Mouse (Mus musculus): ENCODE measurements around the gene Gm5105. TPM values are rescaled to one million over a fixed set of nuclear protein-coding genes. Genes with fewer than 3 reads are reported as not detected.
A peak's percentile ranks its signal among the peaks of the same experiment; 100 is the strongest.

The Gm5105 gene
- polyA plus RNA-seq, 1 experiment from 2014 or later = not detected

DNA sequence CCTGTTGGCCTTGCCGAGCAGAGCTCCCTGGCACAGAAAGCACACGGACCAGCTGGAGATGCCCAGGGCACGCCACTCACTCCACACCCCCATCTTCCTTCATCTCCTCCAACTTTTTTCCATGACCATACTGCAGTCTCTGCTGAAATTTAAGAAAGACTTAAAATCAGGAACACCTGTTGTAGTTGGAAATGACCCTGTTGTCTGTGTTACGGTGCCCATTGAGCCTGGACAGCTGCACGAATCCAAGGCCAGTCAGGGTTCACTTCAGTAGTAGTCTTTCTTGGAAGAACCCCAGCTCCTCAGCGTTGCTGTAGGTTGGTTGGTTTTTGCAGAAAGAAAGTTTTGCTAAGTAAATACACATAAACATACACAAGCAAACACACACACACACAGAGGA lies 17.6 kb downstream of the Gm5105 start:
- no peak overlapping the region for H3K4me3 ChIP-seq
- H3K9ac ChIP-seq (replicated peaks) = no peak overlapping the region
- ATAC-seq (ENCODE audit: low FRiP score, low read depth) = no peak
- H3K9me3 ChIP-seq = no peaks in the 10 kb centered on the region
- H3K27ac ChIP-seq (replicated peaks) = no peak overlapping the region
- H3K36me3 ChIP-seq = no peaks in the 10 kb centered on the region
- H3K4me1 ChIP-seq = 0 out of 2 replicates have a peak, but pooled peaks cover 2% of the 10 kb centered on the region
- H3K4me2 ChIP-seq (replicated peaks) = no peak overlapping the region
- H3K27me3 ChIP-seq = no peaks in the 10 kb centered on the region
- 86% methylated on average over 6 of the region's 6 CpGs for whole genome bisulfite sequencing

DNA sequence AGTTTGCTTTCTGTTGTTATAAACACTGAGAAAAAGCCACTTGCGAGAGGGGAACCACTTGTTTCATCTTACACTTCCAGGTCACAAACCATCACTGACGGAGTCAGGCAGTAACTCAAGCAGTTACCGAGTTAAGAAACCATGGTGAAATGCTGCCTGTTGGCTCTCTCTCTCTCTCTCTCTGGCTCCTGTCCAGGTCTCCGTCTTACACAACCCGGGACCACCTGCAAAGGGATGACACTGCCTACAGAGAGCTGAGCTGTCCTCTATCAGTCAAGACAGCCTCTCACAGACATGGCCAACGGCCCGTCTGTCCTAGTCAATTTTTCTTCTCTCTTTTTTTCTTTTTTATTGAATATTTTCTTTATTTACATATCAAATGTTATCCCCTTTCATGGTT lies 23.9 kb downstream of the Gm5105 start:
- H3K27ac ChIP-seq (replicated peaks) = no peak overlapping the region
- H3K27me3 ChIP-seq = no peaks in the 10 kb centered on the region
- H3K9me3 ChIP-seq = no peaks in the 10 kb centered on the region
- H3K36me3 ChIP-seq = no peaks in the 10 kb centered on the region
- WGBS = 86% methylated on average over 7 of the region's 7 CpGs
- ATAC-seq (ENCODE audit: low FRiP score, low read depth) = no peak
- no peaks in the 10 kb centered on the region for H3K4me1 ChIP-seq
- no peak overlapping the region for H3K4me2 ChIP-seq (replicated peaks)
- no peak overlapping the region for H3K4me3 ChIP-seq
- no peak overlapping the region for H3K9ac ChIP-seq (replicated peaks)

DNA sequence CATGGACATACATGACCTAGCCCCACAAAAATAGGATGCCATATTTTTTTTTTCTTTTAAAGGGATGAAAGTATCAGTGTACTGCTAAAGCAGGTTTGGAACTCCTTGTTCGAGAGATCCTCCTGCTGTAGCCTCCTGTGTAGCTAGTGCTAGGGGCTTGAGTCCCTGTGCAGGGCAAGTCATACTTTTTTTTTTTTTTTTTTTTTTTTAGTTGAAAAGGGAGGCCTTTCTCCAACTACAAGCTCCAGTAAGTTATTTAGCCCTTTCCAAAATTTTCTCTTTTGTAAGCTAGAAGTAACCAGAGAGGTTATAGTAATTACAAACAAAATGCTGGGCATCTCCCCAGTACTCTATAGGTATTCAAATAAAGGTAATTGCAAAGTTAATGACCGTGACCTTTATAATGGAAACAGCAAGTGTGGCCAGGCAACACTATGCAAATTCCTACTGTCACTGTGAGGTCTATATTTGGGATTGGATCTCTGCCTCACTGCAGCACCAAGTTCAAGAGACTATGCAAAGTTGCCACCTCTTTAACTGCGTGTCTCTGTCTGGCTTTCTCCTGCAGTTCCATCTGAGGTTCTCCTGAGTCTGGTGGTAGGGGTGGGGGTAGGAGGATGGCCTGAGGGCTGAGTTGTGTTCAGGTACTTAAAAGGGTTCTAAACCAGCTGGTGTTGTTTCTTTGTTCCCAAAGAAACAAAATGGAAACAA lies 25.4 kb downstream of the Gm5105 start:
- no peaks in the 10 kb centered on the region for H3K27me3 ChIP-seq
- ATAC-seq (ENCODE audit: low FRiP score, low read depth) = peak; percentile 27; the same call in 1 of the 2 replicates
- no peaks in the 10 kb centered on the region for H3K4me1 ChIP-seq
- WGBS = 53% methylated on average over 3 of the region's 3 CpGs
- no peak overlapping the region for H3K4me3 ChIP-seq
- H3K4me2 ChIP-seq (replicated peaks) = no peak overlapping the region
- no peak overlapping the region for H3K27ac ChIP-seq (replicated peaks)
- no peaks in the 10 kb centered on the region for H3K36me3 ChIP-seq
- H3K9ac ChIP-seq (replicated peaks) = no peak overlapping the region
- no peaks in the 10 kb centered on the region for H3K9me3 ChIP-seq

DNA sequence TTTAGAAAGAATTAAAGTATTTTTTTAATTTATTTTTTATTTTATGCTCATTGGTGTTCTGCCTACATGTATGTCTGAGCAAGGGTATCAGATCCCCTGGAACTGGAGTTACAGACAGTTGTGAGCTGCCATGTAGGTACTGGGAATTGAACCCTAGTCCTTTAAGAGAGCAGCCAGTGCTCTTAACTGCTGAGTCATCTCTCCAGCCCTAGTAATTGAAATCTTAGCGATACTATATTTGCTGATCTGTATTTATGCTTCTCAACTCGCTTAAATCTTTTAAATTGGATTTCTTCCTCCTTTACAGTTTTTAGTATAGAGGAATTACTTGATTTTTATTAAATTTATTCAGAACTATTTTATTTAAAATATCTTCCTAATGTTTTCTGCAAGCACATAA lies 26.2 kb downstream of the Gm5105 start:
- 79% methylated on average over 2 of the region's 2 CpGs for WGBS
- Histone ChIP-seq H3K9me3 (no peaks in the 10 kb centered on the region), H3K9ac (replicated peaks) (no peak overlapping the region)

DNA sequence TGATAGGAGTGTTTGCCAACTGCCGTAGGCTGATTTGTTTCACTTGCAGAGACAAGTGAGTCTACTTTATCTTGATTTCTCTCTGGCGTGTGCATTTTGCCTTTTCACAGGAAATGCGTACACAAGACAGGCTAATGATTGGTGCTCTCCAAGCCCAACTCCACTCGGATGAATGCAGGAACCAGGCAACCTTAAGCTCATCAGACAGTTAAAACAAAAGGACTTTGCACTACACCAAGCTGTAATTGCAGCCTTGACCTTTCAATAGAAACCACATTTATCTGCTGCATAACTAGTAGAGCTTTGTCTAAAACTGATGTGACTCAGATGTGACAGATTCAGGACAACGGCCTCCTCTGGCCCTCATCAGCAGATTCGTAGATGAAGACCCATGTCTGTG lies 33.2 kb downstream of the Gm5105 start:
- no peak for ATAC-seq (ENCODE audit: low FRiP score, low read depth)
- H3K9ac ChIP-seq (replicated peaks) = no peak overlapping the region
- no peaks in the 10 kb centered on the region for H3K27me3 ChIP-seq
- H3K36me3 ChIP-seq = no peaks in the 10 kb centered on the region
- H3K4me2 ChIP-seq (replicated peaks) = no peak overlapping the region
- no peak overlapping the region for H3K27ac ChIP-seq (replicated peaks)
- no peaks in the 10 kb centered on the region for H3K9me3 ChIP-seq
- no peak overlapping the region for H3K4me3 ChIP-seq
- WGBS = 81% methylated on average over 6 of the region's 6 CpGs
- no peaks in the 10 kb centered on the region for H3K4me1 ChIP-seq

More for the DNA sequence above, 26.2 kb downstream of the Gm5105 start:
- H3K27me3 ChIP-seq = no peaks in the 10 kb centered on the region
- H3K27ac ChIP-seq (replicated peaks) = no peak overlapping the region
- no peak overlapping the region for H3K4me3 ChIP-seq
- no peak for ATAC-seq (ENCODE audit: low FRiP score, low read depth)
- no peaks in the 10 kb centered on the region for H3K36me3 ChIP-seq
- no peak overlapping the region for H3K4me2 ChIP-seq (replicated peaks)
- no peaks in the 10 kb centered on the region for H3K4me1 ChIP-seq

DNA sequence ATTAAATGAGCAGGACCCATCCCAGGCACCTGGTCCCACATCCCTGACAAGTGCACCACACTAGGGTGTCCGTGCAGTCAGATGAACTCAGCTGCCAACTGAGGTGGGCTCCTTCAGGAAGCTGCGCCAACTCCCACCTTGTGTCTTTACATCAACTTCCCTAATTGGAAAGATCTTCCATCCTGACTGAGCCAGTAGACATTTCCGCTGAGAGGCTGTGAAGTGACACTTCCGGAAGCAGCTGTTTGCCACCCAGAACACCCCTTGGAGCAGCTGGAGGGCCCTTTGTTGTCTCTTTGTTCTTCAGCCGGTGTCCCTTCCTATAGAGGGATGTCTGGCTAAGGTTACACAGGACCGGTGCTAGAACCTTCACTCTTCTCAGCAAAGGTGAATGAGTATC lies 36.6 kb downstream of the Gm5105 start:
- 86% methylated on average over 6 of the region's 6 CpGs for WGBS
- no peaks in the 10 kb centered on the region for H3K27me3 ChIP-seq
- H3K9me3 ChIP-seq = no peaks in the 10 kb centered on the region
- H3K36me3 ChIP-seq = no peaks in the 10 kb centered on the region
- H3K9ac ChIP-seq (replicated peaks) = no peak overlapping the region
- no peak for ATAC-seq (ENCODE audit: low FRiP score, low read depth)
- no peak overlapping the region for H3K4me3 ChIP-seq
- H3K27ac ChIP-seq (replicated peaks) = no peak overlapping the region
- no peaks in the 10 kb centered on the region for H3K4me1 ChIP-seq
- no peak overlapping the region for H3K4me2 ChIP-seq (replicated peaks)

DNA sequence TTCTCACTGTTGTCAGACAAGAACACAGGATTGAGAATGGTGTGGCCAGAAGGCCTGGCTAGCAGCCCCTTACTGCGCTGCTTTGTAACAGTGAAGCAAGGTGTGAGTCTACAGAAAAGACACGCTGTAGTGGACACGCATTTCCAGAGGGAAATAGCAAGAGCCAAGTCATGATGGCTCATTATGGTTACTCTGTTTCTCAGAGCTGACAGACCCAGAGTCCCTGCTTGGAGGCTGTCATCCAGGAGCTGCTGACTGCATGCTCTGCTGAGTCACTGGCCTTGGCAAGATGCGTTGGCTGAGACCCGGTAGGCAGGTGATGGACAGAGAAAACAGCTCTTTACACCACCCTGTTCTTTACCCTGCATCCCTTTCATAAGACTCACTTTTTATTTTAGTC lies 37.8 kb downstream of the Gm5105 start:
- Histone ChIP-seq H3K27ac (replicated peaks) (no peak overlapping the region), H3K4me3 (no peak overlapping the region), H3K27me3 (no peaks in the 10 kb centered on the region), H3K9me3 (no peaks in the 10 kb centered on the region), H3K4me2 (replicated peaks) (no peak overlapping the region), H3K4me1 (no peaks in the 10 kb centered on the region), H3K36me3 (no peaks in the 10 kb centered on the region), H3K9ac (replicated peaks) (no peak overlapping the region)
- no peak for ATAC-seq (ENCODE audit: low FRiP score, low read depth)
- 92% methylated on average over 5 of the region's 5 CpGs for WGBS

DNA sequence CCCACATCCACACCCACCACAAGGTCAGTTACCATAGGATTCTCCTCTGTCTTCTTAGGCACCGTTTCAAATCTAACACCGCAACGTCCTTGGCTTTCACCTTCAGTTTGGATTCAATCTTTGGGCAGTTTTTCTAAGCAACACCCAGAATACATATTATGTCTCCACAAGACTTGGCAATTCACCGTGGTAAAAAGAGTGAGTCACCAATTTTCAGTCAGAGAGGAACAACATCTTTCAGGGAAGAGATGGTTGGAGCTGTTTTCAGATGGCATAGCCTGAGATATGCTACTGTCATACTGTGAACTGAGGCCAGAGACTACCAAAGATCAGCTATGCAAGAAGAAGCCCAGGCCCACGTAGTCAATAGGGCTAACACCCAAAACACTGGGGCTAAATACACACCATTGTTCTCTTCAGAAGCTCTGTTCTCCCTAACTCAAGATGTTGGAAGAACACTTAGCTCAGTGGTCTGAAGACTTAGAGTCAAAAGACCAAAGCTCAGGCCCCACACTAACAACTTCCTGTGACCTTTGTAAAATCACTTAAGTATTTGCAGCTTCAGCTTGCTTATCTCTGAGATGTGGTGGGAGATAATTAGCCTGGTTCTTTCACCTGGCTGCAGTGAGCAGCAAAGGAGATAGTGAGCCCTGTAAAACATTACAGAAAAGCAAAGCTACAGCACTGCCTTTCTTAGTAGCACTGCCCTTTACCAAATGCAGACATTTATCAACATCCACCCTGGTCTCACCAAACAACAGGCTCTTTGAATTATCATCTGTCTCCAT lies 39.4 kb downstream of the Gm5105 start:
- 85% methylated on average over 5 of the region's 5 CpGs for WGBS
- ATAC-seq (ENCODE audit: low FRiP score, low read depth) = no peak

DNA sequence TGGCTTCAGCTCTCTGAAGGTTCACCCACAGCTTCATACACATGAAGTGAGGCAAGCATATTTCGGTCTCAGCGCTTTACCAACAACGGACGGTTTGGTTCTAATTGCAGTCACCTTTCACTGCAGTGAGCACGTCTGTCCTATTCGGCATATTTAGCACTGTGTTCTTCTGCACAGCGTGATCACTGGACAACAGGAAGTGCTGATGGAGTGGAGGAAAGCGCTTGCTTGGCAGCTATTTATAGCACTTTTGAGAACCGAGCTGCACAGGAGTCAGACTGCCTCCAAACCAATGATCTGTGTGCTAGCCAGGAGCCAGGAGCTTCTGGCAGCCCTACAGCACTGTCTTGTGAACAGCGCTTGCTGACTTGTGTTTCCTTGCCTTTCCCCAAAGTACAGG lies 40.9 kb downstream of the Gm5105 start:
- Histone ChIP-seq H3K9ac (replicated peaks) (no peak overlapping the region), H3K4me2 (replicated peaks) (no peak overlapping the region), H3K4me1 (no peaks in the 10 kb centered on the region), H3K9me3 (no peaks in the 10 kb centered on the region), H3K36me3 (no peaks in the 10 kb centered on the region), H3K27ac (replicated peaks) (no peak overlapping the region), H3K4me3 (no peak overlapping the region), H3K27me3 (no peaks in the 10 kb centered on the region)
- 87% methylated on average over 10 of the region's 10 CpGs for whole genome bisulfite sequencing
- no peak for ATAC-seq (ENCODE audit: low FRiP score, low read depth)

More for the DNA sequence above, 39.4 kb downstream of the Gm5105 start:
- Histone ChIP-seq H3K4me2 (replicated peaks) (no peak overlapping the region), H3K36me3 (no peaks in the 10 kb centered on the region), H3K27ac (replicated peaks) (no peak overlapping the region), H3K27me3 (no peaks in the 10 kb centered on the region), H3K9ac (replicated peaks) (no peak overlapping the region), H3K4me3 (no peak overlapping the region), H3K9me3 (no peaks in the 10 kb centered on the region), H3K4me1 (no peaks in the 10 kb centered on the region)

DNA sequence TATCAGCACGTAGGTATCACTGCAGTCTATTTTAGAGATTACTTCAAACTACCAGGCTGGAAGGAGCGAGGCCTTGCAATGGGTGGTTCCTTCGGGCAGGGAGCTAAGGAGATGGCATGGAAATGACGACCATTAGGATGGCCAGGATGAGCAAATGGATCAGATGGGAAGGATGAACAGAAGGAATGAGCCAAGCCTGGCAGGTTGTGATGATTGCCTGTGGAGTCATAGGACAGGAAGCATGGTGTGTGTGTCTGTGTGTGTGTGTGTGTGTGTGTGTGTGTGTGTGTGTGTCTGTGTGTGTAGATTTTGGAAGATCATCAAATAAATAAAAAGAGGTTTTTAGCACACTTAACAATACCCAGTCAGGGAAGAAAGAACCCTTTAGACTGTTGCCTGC lies 44.5 kb downstream of the Gm5105 start:
- Histone ChIP-seq H3K27me3 (no peaks in the 10 kb centered on the region), H3K9me3 (peaks cover 4% of the 10 kb centered on the region; the same call in 1 of the 2 replicates), H3K4me3 (no peak overlapping the region), H3K27ac (replicated peaks) (no peak overlapping the region), H3K9ac (replicated peaks) (no peak overlapping the region), H3K36me3 (no peaks in the 10 kb centered on the region), H3K4me2 (replicated peaks) (no peak overlapping the region), H3K4me1 (no peaks in the 10 kb centered on the region)
- WGBS = 79% methylated on average over 4 of the region's 4 CpGs
- ATAC-seq (ENCODE audit: low FRiP score, low read depth) = no peak

DNA sequence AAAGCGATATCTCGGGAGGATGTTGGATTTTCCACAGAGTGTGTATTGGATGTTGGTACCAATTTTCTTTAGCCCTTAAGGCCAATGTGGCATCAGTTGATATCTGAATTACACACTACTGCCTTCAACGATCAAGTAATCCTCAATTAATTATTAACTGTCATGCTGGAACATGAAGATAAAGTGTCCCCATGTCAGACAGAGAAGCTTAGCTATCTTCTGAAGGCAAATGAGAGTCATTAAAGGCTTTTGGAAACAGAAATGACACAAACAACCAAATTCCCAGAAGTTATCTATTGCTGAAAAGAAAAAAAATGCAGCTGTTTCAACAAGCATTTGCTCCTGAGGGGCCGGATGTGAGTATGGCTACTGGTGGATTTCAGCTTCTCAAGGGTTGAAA lies 45.2 kb downstream of the Gm5105 start:
- Histone ChIP-seq H3K4me2 (replicated peaks) (no peak overlapping the region), H3K4me3 (no peak overlapping the region), H3K4me1 (no peaks in the 10 kb centered on the region), H3K9ac (replicated peaks) (no peak overlapping the region), H3K36me3 (no peaks in the 10 kb centered on the region), H3K9me3 (peaks cover 4% of the 10 kb centered on the region; the same call in 1 of the 2 replicates), H3K27me3 (no peaks in the 10 kb centered on the region), H3K27ac (replicated peaks) (no peak overlapping the region)
- 85% methylated on average over 4 of the region's 4 CpGs for WGBS
- ATAC-seq (ENCODE audit: low FRiP score, low read depth) = no peak

DNA sequence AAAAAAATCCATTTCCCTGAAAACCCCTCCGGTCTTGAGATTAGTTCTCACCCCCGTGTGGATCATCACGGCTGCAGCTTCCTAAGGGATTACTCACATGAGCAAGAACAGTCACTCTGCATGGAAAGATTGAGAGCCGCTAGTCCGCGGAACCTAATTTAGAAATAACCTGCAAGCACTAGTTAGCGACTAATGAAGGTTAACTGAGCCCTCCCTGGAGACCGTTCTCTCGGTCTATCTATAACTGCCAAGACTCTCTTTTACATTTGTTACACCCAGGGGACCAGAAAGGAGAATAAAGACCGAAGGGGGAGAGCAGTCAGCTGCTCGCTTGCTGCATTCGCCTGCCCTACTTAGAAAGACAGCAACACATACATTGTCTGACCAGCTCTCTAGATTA lies 50.4 kb downstream of the Gm5105 start:
- H3K4me2 ChIP-seq (replicated peaks) = no peak overlapping the region
- peak; percentile 30; the same call in 1 of the 2 replicates for ATAC-seq (ENCODE audit: low FRiP score, low read depth)
- H3K27me3 ChIP-seq = no peaks in the 10 kb centered on the region
- 80% methylated on average over 12 of the region's 12 CpGs for WGBS
- no peaks in the 10 kb centered on the region for H3K36me3 ChIP-seq
- H3K4me1 ChIP-seq = no peaks in the 10 kb centered on the region
- H3K4me3 ChIP-seq = no peak overlapping the region
- H3K9ac ChIP-seq (replicated peaks) = no peak overlapping the region
- no peak overlapping the region for H3K27ac ChIP-seq (replicated peaks)
- peaks cover 4% of the 10 kb centered on the region; the same call in 1 of the 2 replicates for H3K9me3 ChIP-seq

Data from midbrain, embryonic 12.5 days (tissue).